Mouse (Mus musculus) layer of hippocampus, postnatal 25 days (tissue): ENCODE data around the gene Fam178b. TPM values are rescaled to one million over a fixed set of nuclear protein-coding genes. Genes with fewer than 3 reads are reported as not detected.

ENCODE experiments used
- DNase-seq, 2 experiments: peaks; one replicate each; pipeline ENCODE4 v3.0.0; 2022; ENCODE audit warnings: mixed read lengths in 2 of 2, low spot score in 1 of 2; ENCODE audit errors: extremely low spot score in 1 of 2
- total RNA-seq, 2 experiments: library from RNA; stranded (reverse); gene quantifications; 2 replicates each; pipeline ENCODE4 v1.2.3; 2021

Gene Fam178b
- total RNA-seq: under 1 TPM in 1 of 2 experiments, not detected in 1; 0.34 TPM

- DNase-seq: no peak
These were observed at the start of gene Fam178b for GRCm38 (mm10) chr1:36682620-36683355. Gene Fam178b, minus strand, starts transcription at chr1:36683183.

GRCm38 (mm10) chr1:36724057-36724431 lies 41.1 kb upstream of the Fam178b start:
- DNase-seq: no peak

GRCm38 (mm10) chr1:36723146-36724056 lies 40.4 kb upstream of the Fam178b start:
- DNase-seq: no peak

- no peak for DNase-seq
These were observed 35.8 kb upstream of the Fam178b start for GRCm38 (mm10) chr1:36718786-36719185.

- DNase-seq: no peak
These were observed 31.3 kb upstream of the Fam178b start, which contains the start of gene Actr1b for GRCm38 (mm10) chr1:36714311-36714710. Gene Actr1b, minus strand, starts transcription at chr1:36714422.

GRCm38 (mm10) chr1:36711104-36711503 lies 28.1 kb upstream of the Fam178b start:
- no peak for DNase-seq

GRCm38 (mm10) chr1:36709854-36710280 lies 26.9 kb upstream of the Fam178b start, which contains the start of gene 4933424G06Rik:
Gene 4933424G06Rik, plus strand, starts transcription at chr1:36710149.
- DNase-seq: peak; percentile 90 to 92

- peak in 1 of 2 experiments; percentile 18 for DNase-seq
These were observed 26.3 kb upstream of the Fam178b start for GRCm38 (mm10) chr1:36709055-36709853.

- no peak for DNase-seq
These were observed 25.6 kb upstream of the Fam178b start for GRCm38 (mm10) chr1:36708626-36709025.

GRCm38 (mm10) chr1:36707797-36708196 lies 24.8 kb upstream of the Fam178b start:
- no peak for DNase-seq

GRCm38 (mm10) chr1:36707166-36707565 lies 24.2 kb upstream of the Fam178b start:
- no peak for DNase-seq

- no peak for DNase-seq
These were observed 14.0 kb upstream of the Fam178b start for GRCm38 (mm10) chr1:36697030-36697429.

GRCm38 (mm10) chr1:36696411-36696810 lies 13.4 kb upstream of the Fam178b start:
- no peak for DNase-seq

- DNase-seq: no peak
These were observed 11.9 kb upstream of the Fam178b start for GRCm38 (mm10) chr1:36694871-36695270.

GRCm38 (mm10) chr1:36691271-36692155 lies 8.5 kb upstream of the Fam178b start, which contains the start of gene Cox5b:
Gene Cox5b, plus strand, starts transcription at chr1:36691449.
- DNase-seq: peak; percentile 84 to 93

GRCm38 (mm10) chr1:36690671-36691235 lies 7.8 kb upstream of the Fam178b start:
- no peak for DNase-seq

- peak in 1 of 2 experiments; percentile 76 for DNase-seq
These were observed 956 bp upstream of the Fam178b start for GRCm38 (mm10) chr1:36683810-36684467.

GRCm38 (mm10) chr1:36680893-36681292 lies 2.1 kb downstream of the Fam178b start:
- no peak for DNase-seq
